Mouse (Mus musculus): ENCODE results near the gene Fbxl15. TPM values are rescaled to one million over a fixed set of nuclear protein-coding genes. Genes with fewer than 3 reads are reported as not detected.

Gene Fbxl15
- polyA plus RNA-seq, 1 experiment = 15.3 TPM

DNA sequence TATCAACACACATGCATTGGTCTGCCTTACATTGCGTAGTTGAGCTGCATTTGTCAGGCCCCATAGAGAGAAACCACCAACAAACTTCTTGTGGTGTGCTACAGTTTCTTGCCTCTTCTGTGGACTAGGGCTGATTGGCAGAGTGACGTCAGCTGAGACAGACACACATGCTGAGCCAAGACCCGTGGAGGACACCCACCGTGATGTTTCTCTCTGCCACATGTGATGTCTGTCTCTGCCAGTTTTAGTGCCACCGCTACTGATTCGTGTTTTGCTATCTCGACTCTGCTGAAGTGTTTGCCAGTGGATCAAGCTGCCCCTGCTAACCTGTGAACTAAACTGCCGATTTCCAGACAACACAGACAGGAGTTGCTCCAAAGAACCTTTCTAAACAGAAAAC lies 34.1 kb downstream of the Fbxl15 start:
- TF ChIP-seq REST (IDR thresholded peaks at IDR 0.05; ENCODE audit: insufficient read depth, insufficient read length) (no peak), MYOD1 (IDR thresholded peaks at IDR 0.05; ENCODE audit: control insufficient read depth in 1 of 3, insufficient read length in 2 of 3, low read depth in 2 of 3) (no peak), TCF3 (IDR thresholded peaks at IDR 0.05; ENCODE audit: insufficient read length, low read depth) (no peak), MYOG (IDR thresholded peaks at IDR 0.05; ENCODE audit: control insufficient read depth in 1 of 3, insufficient read depth in 1 of 3, insufficient read length in 2 of 3, low read depth in 2 of 3) (no peak), POLR2AphosphoS2 (IDR thresholded peaks at IDR 0.05; ENCODE audit: insufficient read length, low read depth) (no peak), E2F4 (IDR thresholded peaks at IDR 0.05; ENCODE audit: insufficient read depth) (no peak), POLR2A (IDR thresholded peaks at IDR 0.05; ENCODE audit: insufficient read length, low read depth) (no peak), CEBPB (IDR thresholded peaks at IDR 0.05; ENCODE audit: insufficient read depth, poor library complexity, severe bottlenecking) (no peak), TCF12 (IDR thresholded peaks at IDR 0.05; ENCODE audit: insufficient read depth, poor library complexity, severe bottlenecking) (no peak), SRF (IDR thresholded peaks at IDR 0.05; ENCODE audit: control insufficient read depth, insufficient read length, low read depth) (no peak), MAX (IDR thresholded peaks at IDR 0.05; ENCODE audit: low read depth) (no peak), USF1 (IDR thresholded peaks at IDR 0.05; ENCODE audit: low read depth) (no peak)
- Histone ChIP-seq H3K27me3 (ENCODE audit: control insufficient read depth, insufficient read depth, insufficient read length) (no peaks in the 10 kb centered on the region), H3ac (ENCODE audit: control insufficient read depth, insufficient read length) (no peak overlapping the region), H3K36me3 (ENCODE audit: control insufficient read depth, insufficient read depth) (no peaks in the 10 kb centered on the region), H3K4me2 (ENCODE audit: low read depth) (no peak overlapping the region), H3K79me2 (ENCODE audit: control insufficient read depth, insufficient read depth) (no peaks in the 10 kb centered on the region), H3K4me3 (no peak overlapping the region)

DNA sequence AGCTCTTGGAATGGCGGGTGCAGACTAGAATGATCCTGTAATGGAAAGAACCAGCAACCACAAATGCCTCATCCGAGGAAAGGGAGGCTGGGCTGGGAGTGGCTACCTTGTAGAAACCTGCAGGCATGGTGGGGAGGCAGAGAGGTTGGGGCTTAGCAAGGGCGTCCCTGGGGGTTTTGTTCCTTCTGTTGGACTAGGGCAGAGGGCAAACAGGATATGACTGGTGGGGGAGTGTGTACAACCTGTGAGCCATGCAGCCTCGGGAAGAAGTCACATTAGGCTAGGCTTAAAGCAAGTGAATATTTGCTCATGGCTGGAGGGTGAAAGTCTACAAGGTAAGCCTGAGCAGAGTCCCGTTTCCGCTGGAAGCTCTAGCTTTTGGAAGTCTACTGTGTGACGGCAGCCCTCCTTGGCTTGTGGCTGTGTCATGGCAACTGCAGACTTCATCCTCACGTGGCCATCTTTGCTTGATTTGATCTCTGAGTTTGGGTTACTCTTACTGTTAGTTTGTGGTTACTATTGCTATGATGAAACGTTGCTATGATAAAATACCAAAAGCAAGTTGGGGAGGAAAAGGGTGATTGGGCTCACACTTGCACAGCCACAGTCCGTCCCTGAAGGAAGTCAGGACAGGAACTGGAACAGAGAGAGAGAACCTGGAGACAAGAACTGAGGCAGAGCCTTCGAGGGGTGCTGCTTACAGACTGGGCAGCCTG lies 35.5 kb downstream of the Fbxl15 start:
- H3K4me2 ChIP-seq (ENCODE audit: low read depth) = no peak overlapping the region
- H3ac ChIP-seq (ENCODE audit: control insufficient read depth, insufficient read length) = no peak overlapping the region
- no peaks in the 10 kb centered on the region for H3K27me3 ChIP-seq (ENCODE audit: control insufficient read depth, insufficient read depth, insufficient read length)
- no peak overlapping the region for H3K4me3 ChIP-seq
- no peaks in the 10 kb centered on the region for H3K79me2 ChIP-seq (ENCODE audit: control insufficient read depth, insufficient read depth)
- H3K36me3 ChIP-seq (ENCODE audit: control insufficient read depth, insufficient read depth) = no peaks in the 10 kb centered on the region
- TF ChIP-seq USF1 (IDR thresholded peaks at IDR 0.05; ENCODE audit: low read depth) (no peak), POLR2A (IDR thresholded peaks at IDR 0.05; ENCODE audit: insufficient read length, low read depth) (no peak), TCF12 (IDR thresholded peaks at IDR 0.05; ENCODE audit: insufficient read depth, poor library complexity, severe bottlenecking) (no peak), E2F4 (IDR thresholded peaks at IDR 0.05; ENCODE audit: insufficient read depth) (no peak), POLR2AphosphoS2 (IDR thresholded peaks at IDR 0.05; ENCODE audit: insufficient read length, low read depth) (no peak), MYOD1 (IDR thresholded peaks at IDR 0.05; ENCODE audit: control insufficient read depth in 1 of 3, insufficient read length in 2 of 3, low read depth in 2 of 3) (no peak)

DNA sequence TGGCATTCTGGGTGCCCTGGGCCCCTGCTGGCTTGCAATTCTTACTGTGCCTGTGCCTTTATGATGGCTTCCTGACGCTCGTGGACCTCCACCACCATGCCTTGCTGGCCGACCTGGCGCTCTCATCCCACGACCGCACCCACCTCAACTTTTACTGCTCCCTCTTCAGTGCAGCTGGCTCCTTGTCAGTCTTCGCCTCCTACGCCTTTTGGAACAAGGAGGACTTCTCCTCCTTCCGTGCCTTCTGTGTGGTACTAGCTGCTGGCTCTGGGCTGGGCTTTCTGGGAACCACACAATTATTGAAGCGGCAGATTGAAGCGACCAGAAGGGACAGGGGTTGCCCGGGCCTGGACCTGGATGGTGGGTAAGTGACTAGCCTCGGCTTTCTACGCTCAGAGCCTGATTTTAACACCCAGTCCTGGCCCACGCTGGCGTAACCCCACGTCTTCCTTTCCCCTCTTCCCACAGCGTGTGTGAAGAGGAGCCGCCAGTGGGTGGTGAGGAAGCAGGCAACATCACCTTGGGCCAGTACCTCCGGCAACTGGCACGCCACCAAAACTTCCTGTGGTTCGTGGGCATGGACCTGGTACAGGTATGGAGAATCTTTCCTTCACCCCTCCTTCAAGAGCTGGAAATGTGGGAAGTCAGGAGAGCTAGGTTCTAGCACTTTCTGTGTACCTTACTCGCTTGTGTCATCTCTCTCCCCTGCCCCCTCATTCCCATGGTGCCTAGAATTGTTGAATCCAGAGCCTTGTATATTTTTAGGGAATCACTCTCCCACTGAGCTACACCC lies 40.0 kb downstream of the Fbxl15 start:
- H3K27me3 ChIP-seq (ENCODE audit: control insufficient read depth, insufficient read depth, insufficient read length) = no peaks in the 10 kb centered on the region
- H3K4me2 ChIP-seq (ENCODE audit: low read depth) = peak overlapping the region; percentile 46
- H3K4me3 ChIP-seq = no peak overlapping the region
- H3K36me3 ChIP-seq (ENCODE audit: control insufficient read depth, insufficient read depth) = no peaks in the 10 kb centered on the region
- no peak overlapping the region for H3ac ChIP-seq (ENCODE audit: control insufficient read depth, insufficient read length)
- no peaks in the 10 kb centered on the region for H3K79me2 ChIP-seq (ENCODE audit: control insufficient read depth, insufficient read depth)
- TF ChIP-seq MAX (IDR thresholded peaks at IDR 0.05; ENCODE audit: low read depth) (no peak), MYOD1 (IDR thresholded peaks at IDR 0.05; ENCODE audit: control insufficient read depth in 1 of 3, insufficient read length in 2 of 3, low read depth in 2 of 3) (peak in 2 of 3 experiments; percentile 78 to 80), POLR2A (IDR thresholded peaks at IDR 0.05; ENCODE audit: insufficient read length, low read depth) (no peak)

DNA sequence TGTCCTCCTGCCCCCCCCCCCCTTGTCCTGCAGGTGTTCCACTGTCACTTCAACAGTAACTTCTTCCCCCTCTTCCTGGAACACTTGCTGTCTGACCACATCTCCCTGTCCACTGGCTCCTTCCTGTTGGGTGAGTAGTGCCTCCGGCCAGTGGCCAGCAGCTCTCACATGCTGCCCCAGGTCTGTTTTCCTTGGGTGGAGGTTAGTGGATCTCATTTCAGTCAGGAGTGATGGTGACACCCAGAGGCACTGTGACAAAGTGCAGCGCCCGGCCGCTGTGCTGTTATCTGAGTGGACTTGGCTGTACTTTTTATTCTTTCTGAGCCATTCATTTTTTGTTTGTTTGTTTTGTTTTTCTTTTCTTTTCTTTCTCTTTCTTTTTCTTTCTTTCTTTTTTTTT lies 41.2 kb downstream of the Fbxl15 start:
- H3K4me3 ChIP-seq = no peak overlapping the region
- H3K27me3 ChIP-seq (ENCODE audit: control insufficient read depth, insufficient read depth, insufficient read length) = no peaks in the 10 kb centered on the region
- TF ChIP-seq E2F4 (IDR thresholded peaks at IDR 0.05; ENCODE audit: insufficient read depth) = no peak
- TF ChIP-seq MYOD1 (IDR thresholded peaks at IDR 0.05; ENCODE audit: control insufficient read depth in 1 of 3, insufficient read length in 2 of 3, low read depth in 2 of 3) = no peak
- TF ChIP-seq TCF3 (IDR thresholded peaks at IDR 0.05; ENCODE audit: insufficient read length, low read depth) = no peak
- TF ChIP-seq MYOG (IDR thresholded peaks at IDR 0.05; ENCODE audit: control insufficient read depth in 1 of 3, insufficient read depth in 1 of 3, insufficient read length in 2 of 3, low read depth in 2 of 3) = no peak
- no peak for TF ChIP-seq CEBPB (IDR thresholded peaks at IDR 0.05; ENCODE audit: insufficient read depth, poor library complexity, severe bottlenecking)
- no peak for TF ChIP-seq USF1 (IDR thresholded peaks at IDR 0.05; ENCODE audit: low read depth)
- no peak for TF ChIP-seq POLR2A (IDR thresholded peaks at IDR 0.05; ENCODE audit: insufficient read length, low read depth)
- TF ChIP-seq POLR2AphosphoS2 (IDR thresholded peaks at IDR 0.05; ENCODE audit: insufficient read length, low read depth) = no peak
- no peak for TF ChIP-seq TCF12 (IDR thresholded peaks at IDR 0.05; ENCODE audit: insufficient read depth, poor library complexity, severe bottlenecking)
- TF ChIP-seq REST (IDR thresholded peaks at IDR 0.05; ENCODE audit: insufficient read depth, insufficient read length) = no peak
- TF ChIP-seq MAX (IDR thresholded peaks at IDR 0.05; ENCODE audit: low read depth) = no peak
- TF ChIP-seq SRF (IDR thresholded peaks at IDR 0.05; ENCODE audit: control insufficient read depth, insufficient read length, low read depth) = no peak
- H3K79me2 ChIP-seq (ENCODE audit: control insufficient read depth, insufficient read depth) = no peaks in the 10 kb centered on the region
- H3K4me2 ChIP-seq (ENCODE audit: low read depth) = peak overlapping the region; percentile 18
- H3K36me3 ChIP-seq (ENCODE audit: control insufficient read depth, insufficient read depth) = no peaks in the 10 kb centered on the region
- H3ac ChIP-seq (ENCODE audit: control insufficient read depth, insufficient read length) = no peak overlapping the region
